In the genomic region with DNA sequence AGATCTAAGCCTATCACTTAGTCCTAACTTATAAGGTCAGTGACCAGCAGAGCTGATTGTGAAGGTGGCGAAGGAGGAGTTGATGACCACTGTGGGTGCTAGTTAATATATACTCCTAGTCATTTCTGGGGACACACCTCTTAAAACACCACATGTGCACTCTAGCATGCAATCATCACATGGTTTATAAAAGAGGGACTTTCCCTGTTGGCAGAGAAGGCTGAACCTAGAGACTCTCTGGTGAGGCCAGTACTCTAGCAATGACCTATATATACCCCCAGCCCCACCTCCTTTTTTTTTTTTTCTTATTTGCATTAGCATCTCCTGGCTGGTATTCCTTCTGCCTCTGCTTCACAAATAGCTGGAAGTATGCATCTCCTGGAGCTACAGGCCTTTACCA, we compare ENCODE assay signal across 8 mouse cellular contexts. TPM values are rescaled to one million over a fixed set of nuclear protein-coding genes. Genes with fewer than 3 reads are reported as not detected.
DNase-seq lines count a peak whose midpoint lies in the region; ATAC-seq and TF ChIP-seq lines count a peak whose summit lies in the region.

No protein-coding gene starts in this region.

- peaks cover 43% of the 10 kb centered on the region for H3K79me2 ChIP-seq in myocyte (ENCODE audit: control insufficient read depth, insufficient read depth)

- in situ Hi-C loops in Patski (cut with MboI; ENCODE audit: low pct_unique_long_range_greater_than_20kb): no loop called here

- no peak for TF ChIP-seq CTCF in Patski (IDR thresholded peaks at IDR 0.05)

- no peaks in the 10 kb centered on the region for H3K9me3 ChIP-seq in heart, embryonic 15.5 days (replicated peaks)
- no peaks in the 10 kb centered on the region for H3K9me3 ChIP-seq in limb, embryonic 12.5 days

- CTCF ChIA-PET in Patski (lab: Charles Lee): interaction anchor here (0.8 to 2.1 kb wide), 5 partner anchors 10 to 52 kb away, joined by 3 to 5 read pairs (median 3); no protein-coding TSS in a partner anchor

- H3K27ac ChIP-seq in heart, embryonic 15.5 days: peak overlapping the region; percentile 99
- no peak overlapping the region for H3K27ac ChIP-seq in limb, embryonic 12.5 days

- DNase-seq in cerebellum, adult 9-11 months: peak; percentile 26
- no peak for DNase-seq in cerebellum, postnatal 36 days
- no peak for DNase-seq in Patski (ENCODE audit: low read depth, low spot score)
- DNase-seq in c-Kit-positive CD71-positive TER-119-positive erythroid progenitor cells, embryonic 14.5 days (ENCODE audit: low spot score): no peak
- DNase-seq in thymus, adult 18-20 months: no peak

- H3K4me2 ChIP-seq in heart, embryonic 15.5 days: peak overlapping the region; percentile 65
- peak overlapping the region; percentile 62 for H3K4me2 ChIP-seq in limb, embryonic 12.5 days
- peak overlapping the region; percentile 88 for H3K4me2 ChIP-seq in myocyte (ENCODE audit: low read depth)

- TF ChIP-seq POLR2A in myocyte (IDR thresholded peaks at IDR 0.05; ENCODE audit: insufficient read length, low read depth): no peak

- ATAC-seq in Patski: peak; percentile 32
- no peak for ATAC-seq in heart, embryonic 15.5 days (replicated peaks; ENCODE audit: insufficient number of reproducible peaks, insufficient read depth, low FRiP score, low read depth)
- ATAC-seq in limb, embryonic 12.5 days (ENCODE audit: insufficient number of reproducible peaks, insufficient read depth, low FRiP score, low TSS enrichment, low read depth): no peak

- H3K36me3 ChIP-seq in heart, embryonic 15.5 days: peaks cover 10% of the 10 kb centered on the region
- H3K36me3 ChIP-seq in limb, embryonic 12.5 days: peaks cover 14% of the 10 kb centered on the region
- H3K36me3 ChIP-seq in myocyte (ENCODE audit: control insufficient read depth, insufficient read depth): peaks cover 14% of the 10 kb centered on the region

- H3K4me3 ChIP-seq in heart, embryonic 15.5 days: peak overlapping the region; percentile 74
- peak overlapping the region; percentile 63 for H3K4me3 ChIP-seq in limb, embryonic 12.5 days (replicated peaks)
- peak overlapping the region; percentile 81 for H3K4me3 ChIP-seq in myocyte

- 88% methylated on average over 1 of the region's 1 CpGs for WGBS in heart, embryonic 15.5 days
- WGBS in limb, embryonic 12.5 days: 91% methylated on average over 1 of the region's 1 CpGs

- H3K4me1 ChIP-seq in heart, embryonic 15.5 days (replicated peaks): peaks cover 30% of the 10 kb centered on the region
- H3K4me1 ChIP-seq in limb, embryonic 12.5 days (replicated peaks): peaks cover 20% of the 10 kb centered on the region

- POLR2A ChIA-PET in Patski (lab: Charles Lee): interaction anchor here (0.6 to 2.6 kb wide), 6 partner anchors 10 to 443 kb away, joined by 3 to 10 read pairs (median 4); partner anchors contain the start of genes Odaph and Parm1

- peak overlapping the region; percentile 74 for H3K9ac ChIP-seq in heart, embryonic 15.5 days
- peak overlapping the region; percentile 63; the same call in 1 of the 2 replicates for H3K9ac ChIP-seq in limb, embryonic 12.5 days (replicated peaks)

- no peak overlapping the region for H3ac ChIP-seq in myocyte (ENCODE audit: control insufficient read depth, insufficient read length)

- H3K27me3 ChIP-seq in Patski (no peaks in the 10 kb centered on the region), myocyte (ENCODE audit: control insufficient read depth, insufficient read depth, insufficient read length) (no peaks in the 10 kb centered on the region)
- no peaks in the 10 kb centered on the region for H3K27me3 ChIP-seq in heart, embryonic 15.5 days
- no peaks in the 10 kb centered on the region for H3K27me3 ChIP-seq in limb, embryonic 12.5 days

TF ChIP-seq in myocyte, 11 proteins besides CTCF, POLR2A, EP300 and RAD21:
- no peak for TF ChIP-seq SRF (IDR thresholded peaks at IDR 0.05; ENCODE audit: control insufficient read depth, insufficient read length, low read depth)
- no peak for TF ChIP-seq MYOD1 (IDR thresholded peaks at IDR 0.05; ENCODE audit: control insufficient read depth in 1 of 3, insufficient read length in 2 of 3, low read depth in 2 of 3)
- no peak for TF ChIP-seq REST (IDR thresholded peaks at IDR 0.05; ENCODE audit: insufficient read depth, insufficient read length)
- no peak for TF ChIP-seq MAX (IDR thresholded peaks at IDR 0.05; ENCODE audit: low read depth)
- no peak for TF ChIP-seq POLR2AphosphoS2 (IDR thresholded peaks at IDR 0.05; ENCODE audit: insufficient read length, low read depth)
- TF ChIP-seq USF1 (IDR thresholded peaks at IDR 0.05; ENCODE audit: low read depth): no peak
- no peak for TF ChIP-seq MYOG (IDR thresholded peaks at IDR 0.05; ENCODE audit: control insufficient read depth in 1 of 3, insufficient read depth in 1 of 3, insufficient read length in 2 of 3, low read depth in 2 of 3)
- no peak for TF ChIP-seq TCF3 (IDR thresholded peaks at IDR 0.05; ENCODE audit: insufficient read length, low read depth)

RNA-seq across cellular contexts. Expression of gene Rchy1, which starts 1.5 kb away (rescaled TPM):
- polyA plus RNA-seq in Patski (2021) (66.1 TPM), myocyte (2012; fragmentation: generic; extraction: Trizol) (29.8 TPM)
- 57.7 and 63.1 TPM in 2 replicates for polyA plus RNA-seq in heart, embryonic 15.5 days (2015; fragmentation: Nextera tagmentation; extraction: Ambion mirVana)
- polyA plus RNA-seq in limb, embryonic 12.5 days (2016; fragmentation: Nextera tagmentation; extraction: Ambion mirVana): 73.5 and 76.3 TPM in 2 replicates

RNA-seq across cellular contexts. Expression of gene Odaph, which starts 25.9 kb away (rescaled TPM):
- 1.5 TPM for polyA plus RNA-seq in Patski (2021)
- polyA plus RNA-seq in heart, embryonic 15.5 days (2015; fragmentation: Nextera tagmentation; extraction: Ambion mirVana): not detected in 2 replicates
- polyA plus RNA-seq in limb, embryonic 12.5 days (2016; fragmentation: Nextera tagmentation; extraction: Ambion mirVana): not detected in 2 replicates
- not detected for polyA plus RNA-seq in myocyte (2012; fragmentation: generic; extraction: Trizol)
